Comparison of ENCODE assay signal across 18 mouse cellular contexts in the genomic region with DNA sequence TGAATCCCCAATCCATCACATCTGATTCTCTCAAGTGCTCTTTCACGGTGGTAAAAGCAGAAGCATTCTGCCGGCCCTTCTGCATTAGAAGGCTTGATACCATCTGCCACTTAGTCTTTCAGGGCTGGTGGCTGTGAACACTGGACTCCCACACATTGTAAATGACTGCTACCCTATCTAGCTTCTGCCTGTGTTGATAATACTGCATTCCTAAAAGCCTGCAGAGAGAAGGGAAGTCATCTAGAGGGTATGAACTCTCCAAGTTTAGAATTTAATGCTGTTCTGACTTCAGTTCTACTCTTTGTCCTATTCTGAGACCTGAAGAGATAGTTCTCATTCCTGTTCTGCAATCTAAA.
DNase-seq lines count a peak whose midpoint lies in the region; ATAC-seq and TF ChIP-seq lines count a peak whose summit lies in the region.
"Had no signal": no experiment of that assay in that cellular context is flagged by ENCODE, and none has a peak within 500 bp of the region (broad histone marks: within the 10 kb centered on the region; RNA-seq: fewer than 3 reads in every experiment).

No protein-coding gene starts in this region.

- no peak overlapping the region for H3K4me3 ChIP-seq in heart, adult 2 months
- H3K4me3 ChIP-seq in heart, postnatal 0 days (ENCODE audit: low read depth, low read length) = no peak overlapping the region
- no peak overlapping the region for H3K4me3 ChIP-seq in hindbrain, postnatal 0 days (ENCODE audit: low read length)
- H3K4me3 ChIP-seq: forebrain, embryonic 12.5 days; myocyte; neural tube, embryonic 15.5 days had no signal

- H3K27me3 ChIP-seq in heart, adult 2 months (ENCODE audit: control insufficient read depth, insufficient read depth, low read length) = no peaks in the 10 kb centered on the region
- no peaks in the 10 kb centered on the region for H3K27me3 ChIP-seq in heart, postnatal 0 days (ENCODE audit: control insufficient read depth, insufficient read depth, low read length)
- H3K27me3 ChIP-seq in hindbrain, postnatal 0 days (ENCODE audit: insufficient read depth, low read length) = no peaks in the 10 kb centered on the region
- H3K27me3 ChIP-seq: forebrain, embryonic 12.5 days; neural tube, embryonic 15.5 days had no signal

- WGBS in heart, adult 2 months = 6% methylated on average over 2 of the region's 2 CpGs
- WGBS in heart, postnatal 0 days = 9% methylated on average over 2 of the region's 2 CpGs
- 61% methylated on average over 2 of the region's 2 CpGs for WGBS in hindbrain, postnatal 0 days

- H3K4me2 ChIP-seq in heart, postnatal 0 days (ENCODE audit: low read depth, low read length) = no peak overlapping the region
- H3K4me2 ChIP-seq in hindbrain, postnatal 0 days (ENCODE audit: low read depth, low read length) = no peak overlapping the region
- H3K4me2 ChIP-seq: forebrain, embryonic 12.5 days; hindbrain, embryonic 14.5 days; neural tube, embryonic 15.5 days had no signal

- TF ChIP-seq EP300 in heart, adult 2 months (IDR thresholded peaks at IDR 0.05; ENCODE audit: insufficient read depth, low read depth, low read length) = no peak
- TF ChIP-seq EP300 in heart, postnatal 0 days (IDR thresholded peaks at IDR 0.05; ENCODE audit: low read depth) = no peak

- no peak for TF ChIP-seq CTCF in heart, adult 2 months (IDR thresholded peaks at IDR 0.05)
- no peak for TF ChIP-seq CTCF in heart, postnatal 0 days (IDR thresholded peaks at IDR 0.05; ENCODE audit: low read depth)
- no peak for TF ChIP-seq CTCF in hindbrain, postnatal 0 days (IDR thresholded peaks at IDR 0.05; ENCODE audit: low read depth)

- no peaks in the 10 kb centered on the region; the same call in 1 of the 2 replicates for H3K36me3 ChIP-seq in heart, adult 2 months (ENCODE audit: control insufficient read depth, insufficient read depth, low read length)
- H3K36me3 ChIP-seq in heart, postnatal 0 days (replicated peaks; ENCODE audit: control insufficient read depth, insufficient read depth, low read length) = no peaks in the 10 kb centered on the region
- H3K36me3 ChIP-seq in hindbrain, postnatal 0 days (ENCODE audit: insufficient read depth, low read length) = no peaks in the 10 kb centered on the region
- H3K36me3 ChIP-seq: forebrain, embryonic 12.5 days; neural tube, embryonic 15.5 days had no signal

- H3K9me3 ChIP-seq in heart, postnatal 0 days (replicated peaks; ENCODE audit: control insufficient read depth, low read length) = no peaks in the 10 kb centered on the region
- H3K9me3 ChIP-seq in hindbrain, postnatal 0 days (ENCODE audit: low read length) = no peaks in the 10 kb centered on the region
- H3K9me3 ChIP-seq: forebrain, embryonic 12.5 days; neural tube, embryonic 15.5 days had no signal

- no peak overlapping the region for H3K9ac ChIP-seq in heart, adult 2 months (ENCODE audit: low read depth, low read length)
- no peak overlapping the region for H3K9ac ChIP-seq in heart, postnatal 0 days (replicated peaks; ENCODE audit: low read depth, low read length)
- no peak overlapping the region for H3K9ac ChIP-seq in hindbrain, postnatal 0 days (replicated peaks; ENCODE audit: low read length)
- H3K9ac ChIP-seq: forebrain, embryonic 12.5 days; hindbrain, embryonic 14.5 days; liver, embryonic 14.5 days; neural tube, embryonic 15.5 days had no signal

- TF ChIP-seq POLR2A in heart, adult 2 months (IDR thresholded peaks at IDR 0.05; ENCODE audit: insufficient read depth, low read depth, low read length) = no peak

- intact Hi-C loops in heart, adult 2 months (cut with DNase I) = no loop called here

- H3K79me2 ChIP-seq in heart, adult 2 months (replicated peaks; ENCODE audit: control insufficient read depth, insufficient read depth, low read length) = no peaks in the 10 kb centered on the region

- peak overlapping the region; percentile 57 for H3K27ac ChIP-seq in heart, adult 2 months
- peak overlapping the region; percentile 67 for H3K27ac ChIP-seq in heart, postnatal 0 days (ENCODE audit: low read depth)
- H3K27ac ChIP-seq in hindbrain, postnatal 0 days = no peak overlapping the region
- H3K27ac ChIP-seq: forebrain, embryonic 12.5 days; hindbrain, embryonic 14.5 days; liver, embryonic 14.5 days; neural tube, embryonic 15.5 days had no signal

- ATAC-seq in heart, postnatal 0 days (ENCODE audit: insufficient read depth, low read depth) = peak; percentile 71; the same call in 1 of the 2 replicates
- ATAC-seq in hindbrain, postnatal 0 days = no peak

- no peak for DNase-seq in heart, adult 2 months
- DNase-seq in heart, postnatal 4 days = no peak
- DNase-seq in heart, postnatal 0 days (ENCODE audit: low spot score) = no peak
- no peak for DNase-seq in heart, adult 9 months (ENCODE audit: low spot score in 2 of 2)
- peak; percentile 23 to 63 for DNase-seq in layer of hippocampus, adult 18-20 months (ENCODE audit: low spot score in 2 of 2)
- no peak for DNase-seq in layer of hippocampus, postnatal 25 days (ENCODE audit: extremely low spot score in 1 of 2, low spot score in 1 of 2)
- peak; percentile 39 for DNase-seq in brain, adult 2 months (ENCODE audit: low read depth, low spot score)
- no peak for DNase-seq in hindbrain, postnatal 0 days (ENCODE audit: low spot score)
- DNase-seq: adrenal gland, adult 2 months; cerebellum, adult 11 months; lung, postnatal 10 days; midbrain, embryonic 14.5 days; thymus, adult 2 months had no signal

- no peaks in the 10 kb centered on the region; the same call in none of the 2 replicates for H3K4me1 ChIP-seq in heart, adult 2 months (ENCODE audit: control insufficient read depth, insufficient read depth, low read length)
- H3K4me1 ChIP-seq in heart, postnatal 0 days (ENCODE audit: control insufficient read depth, insufficient read depth) = peaks cover 24% of the 10 kb centered on the region
- H3K4me1 ChIP-seq in hindbrain, postnatal 0 days (ENCODE audit: insufficient read depth, low read length) = no peaks in the 10 kb centered on the region
- H3K4me1 ChIP-seq: forebrain, embryonic 12.5 days; neural tube, embryonic 15.5 days had no signal

Comparison
In these comparisons a context has a peak if more than half of its experiments do, and no peak if none do; other contexts are left out.
1. DNase-seq: peak in layer of hippocampus, adult 18-20 months (2 of 2) and brain, adult 2 months (single experiment); none in heart, adult 2 months (0 of 2), heart, postnatal 4 days (single experiment), heart, postnatal 0 days (single experiment), heart, adult 9 months (0 of 2), layer of hippocampus, postnatal 25 days (0 of 2) and hindbrain, postnatal 0 days (single experiment).